Mouse (Mus musculus) cerebellum, adult 9-11 months (tissue): ENCODE results near the gene Clec4n.
"Not testable (repeated sequence)": the region's sequence is repeated elsewhere in the genome, so short reads cannot be mapped to it uniquely, and the experiment has no call there.

ENCODE experiments used
- DNase-seq: peaks from one replicate; pipeline ENCODE4 v3.0.0; 2022

The Clec4n gene

DNA sequence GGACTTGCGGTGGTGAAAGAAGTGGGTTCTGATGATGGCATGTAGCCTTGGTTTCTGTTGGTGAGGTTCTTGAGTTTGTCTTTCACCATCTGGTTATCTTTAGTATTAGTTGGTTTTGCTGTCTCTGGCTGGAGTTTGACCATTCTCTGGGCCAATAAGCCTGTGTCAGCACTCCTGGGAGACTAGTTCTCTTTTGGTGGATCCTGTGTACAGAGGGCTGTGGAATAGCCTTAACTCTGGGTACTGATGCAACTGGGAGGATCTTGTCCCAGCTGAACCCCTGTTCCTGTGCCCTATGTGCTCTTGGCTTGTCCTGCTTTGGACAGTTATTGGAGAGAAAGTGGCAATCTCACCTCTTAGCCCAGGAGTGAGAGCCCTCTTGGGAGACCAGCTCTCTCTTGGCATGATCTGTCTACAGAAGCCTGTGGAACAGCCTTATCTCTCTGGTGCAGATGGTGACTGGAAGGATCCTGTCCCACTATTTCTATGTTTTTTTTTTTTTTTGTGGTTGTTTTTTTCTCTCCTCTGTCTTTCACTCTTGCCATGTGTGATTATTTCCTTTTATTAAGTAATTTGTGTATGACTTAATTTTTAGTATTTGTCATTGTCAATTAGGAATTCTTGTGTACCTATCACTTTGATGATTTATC, 63.2 kb downstream of the Clec4n start:
- no peak for DNase-seq

DNA sequence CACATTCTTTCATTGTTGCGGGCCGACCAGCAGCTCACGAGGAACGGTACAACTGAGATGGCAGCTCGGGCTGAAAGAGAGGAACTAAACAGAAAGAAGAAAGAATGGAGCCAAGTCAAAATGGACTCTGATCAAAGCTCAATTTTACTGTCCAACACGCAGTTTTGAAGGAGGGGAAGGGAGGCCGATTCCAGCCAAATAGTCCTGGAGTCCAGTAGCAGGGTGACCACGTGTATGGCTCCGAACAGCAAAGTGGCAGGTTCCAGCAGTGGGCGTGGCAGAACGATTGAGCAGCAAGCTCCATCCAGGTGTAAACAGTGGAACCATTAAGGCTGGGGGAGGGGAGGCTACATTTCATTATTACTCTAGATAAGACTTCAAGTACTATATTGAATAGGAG, 63.9 kb downstream of the Clec4n start:
- DNase-seq: not testable (repeated sequence)
